Mouse (Mus musculus) heart, adult 18-20 months (tissue): ENCODE data around the gene Id4. TPM values are rescaled to one million over a fixed set of nuclear protein-coding genes. Genes with fewer than 3 reads are reported as not detected.

Experiments
- DNase-seq, 2 experiments: peaks; one replicate each; pipeline ENCODE4 v3.0.0; 2021 to 2022; ENCODE audit warnings: mixed read lengths in 1 of 2
- long read RNA-seq, 2 experiments: library from polyadenylated mRNA; stranded (forward); transcript quantifications; one replicate each; pipeline ENCODE4 v2.0.0; 2021
- total RNA-seq, 2 experiments: library from RNA; stranded (reverse); gene quantifications; 2 replicates each; pipeline ENCODE4 v1.2.3; 2021

The Id4 gene
- under 1 TPM; 0.84 to 0.98 TPM for total RNA-seq
- long read RNA-seq, experiment 1, partial matches to known transcripts, result 0 of 5 reads
- long read RNA-seq, experiment 1, other reads (novel, unspliced or antisense), result 2 of 5 reads
- long read RNA-seq, experiment 2, partial matches to known transcripts, result 0 of 4 reads
- long read RNA-seq, experiment 2, other reads (novel, unspliced or antisense), result 0 of 4 reads

DNA sequence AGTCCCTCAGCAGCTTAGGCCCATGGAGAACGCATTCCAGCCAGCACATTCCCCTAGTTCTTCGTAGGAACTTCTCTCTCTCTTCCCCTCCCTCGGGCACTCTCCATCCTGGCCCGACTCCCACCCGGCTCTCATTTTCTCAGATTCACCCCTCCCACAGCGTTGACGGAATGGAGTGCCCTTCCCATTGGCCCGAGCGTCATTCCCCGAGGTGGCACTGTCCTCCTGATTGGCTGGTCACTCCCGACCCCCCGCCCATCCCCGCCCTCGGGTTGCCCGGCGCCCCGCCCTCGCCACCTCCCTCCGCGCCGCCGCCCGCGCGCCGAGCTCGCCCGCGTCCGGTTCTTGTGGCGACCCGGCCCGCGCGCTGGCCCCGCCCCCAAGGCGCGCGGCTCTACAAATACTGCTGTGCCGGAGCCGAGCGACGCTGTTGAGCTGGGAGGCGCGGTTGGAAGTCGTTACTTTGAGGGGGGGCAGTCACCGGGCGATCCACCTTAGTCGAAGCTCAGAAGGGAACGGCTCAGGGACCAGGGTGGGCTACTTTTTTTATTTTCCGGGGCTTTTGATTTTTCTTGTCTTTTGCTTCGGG is at the start of gene Id4:
Id4 (plus strand) TSS at position 539 of the 589 bp plus-strand sequence.
- DNase-seq, result peak; percentile 95 to 97

DNA sequence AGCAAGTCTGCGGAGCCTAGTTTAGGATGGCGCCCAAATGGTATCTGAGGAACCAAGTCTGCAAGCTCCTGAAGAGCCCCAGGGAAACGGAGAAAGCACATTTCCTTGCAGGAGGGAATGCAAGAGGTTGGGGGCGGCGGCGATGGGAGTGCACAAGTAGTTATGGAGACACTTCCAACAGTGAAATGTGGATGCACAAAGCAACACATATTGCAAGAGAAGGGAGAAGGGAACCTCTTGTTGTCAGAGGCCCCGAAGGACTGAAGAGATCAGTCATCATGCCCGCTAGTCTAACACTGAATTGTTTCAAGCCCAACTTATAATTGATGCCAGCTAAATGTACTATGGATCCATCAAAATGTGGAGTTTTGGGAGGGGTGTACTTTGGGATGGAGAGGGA is 33.9 kb upstream of the Id4 start:
- DNase-seq, result peak; percentile 1 to 23

DNA sequence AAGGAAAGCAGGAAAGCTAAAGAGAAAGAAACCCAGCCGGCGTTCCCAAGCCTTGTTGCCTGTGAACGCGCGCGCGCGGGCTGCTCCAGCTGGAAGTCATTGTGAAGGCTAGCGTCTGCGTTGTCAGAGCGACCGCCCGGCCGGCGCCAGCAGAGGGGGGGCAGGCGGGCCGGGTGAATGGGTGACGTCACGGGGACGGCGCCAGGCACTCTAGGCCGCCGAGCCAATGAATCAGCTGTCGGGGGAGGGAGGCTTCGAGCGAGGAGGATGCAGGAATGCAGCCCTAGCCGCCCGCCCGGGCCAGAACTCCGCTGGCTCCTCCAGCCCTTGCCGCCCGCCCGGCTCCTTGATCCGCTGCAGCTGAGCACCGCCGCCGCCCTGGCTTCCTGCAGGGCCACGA is 33.3 kb upstream of the Id4 start:
- DNase-seq, result peak; percentile 96 to 97

DNA sequence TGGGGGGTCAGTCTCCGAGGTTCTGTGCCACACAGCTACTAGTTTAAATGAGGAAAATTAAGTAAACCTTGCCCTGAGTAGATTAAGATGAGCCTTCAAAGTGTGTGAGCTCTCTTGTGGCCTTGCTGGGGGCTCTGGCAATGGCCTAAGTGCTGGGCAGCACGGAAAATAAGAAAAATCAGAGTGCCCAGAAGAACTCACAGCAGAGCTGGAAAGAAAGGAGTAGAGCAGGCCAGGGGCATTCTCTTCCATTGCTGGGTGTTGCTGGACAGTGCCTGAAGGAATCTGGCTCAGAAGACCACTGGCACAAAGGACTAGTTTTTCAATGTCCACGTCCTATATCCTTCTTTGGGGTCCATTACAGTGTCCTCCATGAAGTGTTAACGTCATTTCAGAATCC is 32.9 kb upstream of the Id4 start:
- DNase-seq, result no peak

DNA sequence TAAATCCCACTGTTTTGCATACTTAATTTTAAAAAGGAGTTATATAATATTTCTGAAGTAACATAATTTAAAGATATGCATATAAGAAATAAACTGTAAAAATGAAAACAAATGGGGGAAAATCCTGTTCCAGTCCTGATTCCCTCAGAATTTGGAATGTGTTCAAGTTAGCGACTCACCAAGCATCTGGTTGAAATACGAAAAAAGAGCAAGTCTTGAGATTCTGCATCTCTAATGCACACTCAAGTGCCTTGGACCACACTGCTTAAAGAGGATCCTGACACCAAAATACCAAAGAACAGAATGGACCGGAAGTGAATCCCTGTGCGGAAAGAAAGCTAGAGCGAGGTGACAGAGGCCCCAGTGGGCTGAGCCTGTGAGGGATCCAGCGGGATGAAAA is 30.0 kb upstream of the Id4 start:
- no peak for DNase-seq

DNA sequence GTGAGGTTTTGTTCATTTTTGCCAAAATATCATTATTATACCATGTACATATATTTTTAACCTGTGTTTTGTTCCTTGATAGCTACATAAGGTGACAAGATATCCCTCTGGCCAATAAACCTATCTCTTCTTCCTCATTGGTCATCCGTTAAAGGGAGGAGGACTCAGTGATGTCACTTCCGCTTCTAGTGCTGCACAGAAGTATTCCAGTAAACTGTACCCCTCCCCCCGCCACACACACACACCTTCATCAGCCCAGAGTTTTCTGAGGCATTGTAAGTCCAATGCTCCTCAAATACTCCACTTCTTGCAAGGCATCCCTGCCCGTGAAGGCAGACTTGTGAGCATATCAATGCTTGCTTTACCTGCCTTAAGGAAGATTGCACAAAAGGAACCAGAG is 24.6 kb upstream of the Id4 start:
- no peak for DNase-seq

DNA sequence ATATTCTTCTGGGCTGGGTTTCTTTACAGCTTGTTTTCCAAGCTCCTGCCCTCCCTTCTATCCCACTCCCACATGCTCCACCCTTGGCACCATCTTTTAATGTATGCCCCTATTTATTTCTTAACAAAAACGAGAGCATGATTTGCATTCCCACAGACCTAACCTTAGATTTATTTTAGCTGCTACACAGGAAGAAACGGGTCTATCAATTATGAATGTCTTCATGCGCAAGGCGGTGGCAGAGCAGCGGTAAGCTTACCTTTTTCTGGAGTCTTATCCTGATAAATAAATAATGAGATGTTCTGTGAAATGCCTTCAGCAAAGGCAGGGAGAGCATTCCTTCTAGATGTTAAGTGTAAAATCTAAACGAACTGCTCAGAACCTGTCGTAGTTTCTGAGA is 24.2 kb upstream of the Id4 start:
- DNase-seq, result no peak

DNA sequence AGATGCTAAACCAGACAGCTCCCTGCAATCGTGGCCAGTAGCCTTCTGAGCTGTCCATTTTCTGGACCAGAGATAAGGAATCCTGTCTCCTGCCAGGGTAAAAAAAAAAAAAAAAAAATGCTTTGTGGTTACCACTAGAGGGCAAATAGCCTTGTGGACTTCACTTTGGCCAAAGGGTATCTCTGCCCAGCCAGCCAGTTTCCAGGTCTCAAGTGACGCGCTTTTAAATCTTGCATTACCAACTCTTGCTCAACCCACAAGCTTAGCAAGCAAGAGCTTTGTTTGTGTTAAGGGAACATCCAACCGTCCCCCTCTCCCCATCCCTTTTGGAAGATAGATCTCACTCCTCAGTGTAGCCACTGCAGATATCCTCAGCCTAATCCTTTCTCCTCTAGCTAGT is 23.5 kb upstream of the Id4 start:
- peak; percentile 29 to 31 for DNase-seq

DNA sequence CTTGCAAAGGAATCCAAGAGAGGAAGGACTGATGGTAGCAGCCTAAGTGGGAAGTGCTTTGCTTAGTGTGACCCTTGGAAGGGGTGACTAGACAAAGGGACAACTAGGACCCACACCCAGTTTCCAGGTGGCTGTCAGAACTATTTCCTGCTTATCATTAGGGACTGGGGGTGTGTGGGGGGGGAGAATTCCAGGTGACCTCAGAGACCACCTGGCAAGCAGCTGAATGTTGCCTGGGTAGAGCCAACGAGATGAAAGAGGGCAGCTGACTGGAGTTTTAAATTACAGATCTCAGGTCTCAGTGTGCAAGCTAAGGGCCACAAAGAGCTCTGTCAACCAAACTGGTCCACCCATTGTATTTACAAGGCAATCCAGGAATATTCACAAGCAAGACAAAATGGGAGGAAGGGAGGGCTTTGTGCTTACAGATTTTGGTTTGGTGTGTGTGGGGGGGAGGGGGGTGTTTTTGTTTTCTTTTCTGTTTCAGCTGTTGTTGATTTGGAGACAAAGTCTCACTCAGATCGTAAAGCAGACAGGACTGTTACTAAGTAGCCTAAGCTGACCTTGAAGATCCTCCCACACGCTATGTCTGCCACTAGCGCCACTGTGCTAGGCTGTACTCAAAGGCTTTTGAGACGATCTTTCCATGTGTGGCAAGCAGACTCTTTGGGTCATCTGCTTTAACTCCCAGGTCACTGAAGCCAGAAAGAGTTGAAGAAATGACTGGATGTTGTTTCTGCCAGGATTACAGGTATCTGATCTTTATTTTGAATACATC is 15.6 kb upstream of the Id4 start:
- no peak for DNase-seq

DNA sequence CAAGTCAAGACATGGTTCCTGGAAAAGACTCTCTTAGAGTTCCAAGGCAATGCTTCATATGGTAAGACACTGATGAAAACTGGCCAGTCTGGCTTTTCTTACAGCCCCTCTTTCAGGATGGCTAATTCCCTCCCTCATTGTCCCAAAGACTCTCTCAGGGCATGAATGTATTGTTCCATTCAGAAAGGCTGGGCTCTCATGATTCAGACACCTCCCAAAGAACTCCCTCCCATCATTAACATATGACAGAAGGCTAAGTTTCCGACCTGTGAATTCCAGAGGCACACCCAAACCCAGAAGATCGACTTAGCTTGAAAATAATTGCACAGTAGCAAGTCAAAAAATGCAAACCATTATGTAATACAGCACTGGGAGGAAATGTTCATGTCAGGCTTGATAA is 8.5 kb upstream of the Id4 start:
- DNase-seq, result no peak

DNA sequence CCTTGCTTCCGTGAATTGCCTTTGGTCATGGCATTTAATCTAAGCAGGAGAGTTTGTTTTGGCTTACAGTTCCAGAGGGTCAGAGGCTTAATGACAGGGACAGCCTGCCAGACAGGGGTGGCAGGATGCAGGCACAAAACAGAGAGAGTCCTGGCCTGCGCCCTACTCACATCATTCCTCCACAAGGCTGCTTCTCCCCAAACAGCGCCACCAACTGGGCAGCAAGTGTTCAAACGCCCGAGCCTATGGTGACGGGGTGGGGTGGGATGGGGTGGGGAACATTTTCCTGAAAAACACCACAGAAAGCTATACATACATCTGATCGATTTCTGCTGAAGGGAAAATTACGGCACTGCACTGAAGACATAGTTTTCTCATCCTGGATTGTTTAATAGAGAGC is 6.0 kb upstream of the Id4 start:
- DNase-seq, result no peak

DNA sequence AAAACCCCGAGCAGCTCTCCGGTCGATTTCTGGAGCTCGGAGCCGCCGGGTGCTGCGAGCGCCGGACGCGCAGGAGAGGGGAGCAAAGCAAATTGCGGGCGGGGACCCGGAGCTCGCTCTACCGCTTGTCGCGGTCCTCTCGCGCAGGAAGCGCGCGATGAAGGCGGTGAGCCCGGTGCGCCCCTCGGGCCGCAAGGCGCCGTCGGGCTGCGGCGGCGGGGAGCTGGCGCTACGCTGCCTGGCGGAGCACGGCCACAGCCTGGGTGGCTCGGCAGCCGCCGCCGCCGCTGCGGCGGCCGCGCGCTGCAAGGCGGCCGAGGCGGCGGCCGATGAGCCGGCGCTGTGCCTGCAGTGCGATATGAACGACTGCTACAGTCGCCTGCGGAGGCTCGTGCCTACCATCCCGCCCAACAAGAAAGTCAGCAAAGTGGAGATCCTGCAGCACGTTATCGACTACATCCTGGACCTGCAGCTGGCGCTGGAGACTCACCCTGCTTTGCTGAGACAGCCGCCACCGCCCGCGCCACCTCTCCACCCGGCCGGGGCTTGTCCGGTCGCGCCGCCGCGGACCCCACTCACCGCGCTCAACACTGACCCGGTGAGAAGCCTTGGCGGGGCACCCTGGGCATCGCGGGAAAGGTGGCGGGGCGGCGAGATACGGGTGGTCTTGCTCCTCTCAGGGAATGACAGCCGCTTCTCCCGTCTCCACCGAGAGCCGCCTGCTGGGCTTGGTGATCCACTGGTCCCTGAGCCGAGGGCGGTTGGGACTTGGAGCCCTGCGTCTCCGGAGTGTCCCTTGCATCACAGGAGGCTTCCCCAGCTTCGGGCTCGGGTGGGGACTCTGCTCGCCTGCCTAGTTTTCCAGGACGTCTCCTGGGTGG is 553 bp downstream of the Id4 start:
- DNase-seq, result peak; percentile 45 to 67

DNA sequence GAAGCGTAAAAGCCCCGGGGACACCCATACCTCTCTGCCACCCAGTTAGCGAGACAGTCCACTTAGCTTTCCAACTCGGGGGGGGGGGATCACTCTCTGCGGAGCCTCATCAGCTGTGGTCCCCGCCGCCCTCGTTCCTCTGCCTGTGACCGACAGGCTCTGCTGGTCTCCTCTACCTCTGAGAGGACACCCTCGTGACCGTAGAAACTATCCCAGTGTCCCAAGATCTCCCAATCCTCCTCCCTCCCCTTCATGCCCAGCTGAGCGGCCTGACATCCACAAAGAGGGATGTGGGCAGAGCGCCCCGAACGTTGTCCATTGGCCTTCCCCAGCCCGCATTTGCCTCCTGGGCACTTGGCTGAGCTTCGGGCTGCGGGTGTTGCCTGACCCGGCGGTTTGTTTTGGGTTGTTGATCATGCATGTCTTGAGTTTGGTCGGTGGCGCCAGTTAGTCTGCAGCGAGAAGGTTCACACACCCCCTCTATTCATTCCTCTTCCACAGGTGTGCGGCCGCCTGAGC is 1.5 kb downstream of the Id4 start:
- DNase-seq, result peak; percentile 2 to 28

DNA sequence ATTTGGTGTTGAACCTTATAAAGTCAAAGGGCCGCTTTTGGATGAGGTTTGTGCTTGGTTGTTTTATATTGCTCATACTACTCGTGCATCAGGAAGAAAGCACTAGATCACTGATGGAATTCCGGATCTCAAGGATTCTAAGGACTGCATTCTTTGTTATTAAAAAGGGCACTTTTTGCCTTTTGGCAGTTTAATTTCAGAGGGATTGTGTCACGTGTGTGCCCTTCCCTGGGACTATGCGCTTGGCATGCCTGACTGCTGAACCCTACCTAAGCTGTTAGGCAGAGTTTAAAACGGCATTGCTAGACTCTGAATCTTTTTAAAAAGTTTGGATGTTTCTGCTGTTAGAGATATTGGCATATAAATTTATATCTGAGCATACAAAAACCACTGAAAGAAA is 4.0 kb downstream of the Id4 start:
- no peak for DNase-seq

DNA sequence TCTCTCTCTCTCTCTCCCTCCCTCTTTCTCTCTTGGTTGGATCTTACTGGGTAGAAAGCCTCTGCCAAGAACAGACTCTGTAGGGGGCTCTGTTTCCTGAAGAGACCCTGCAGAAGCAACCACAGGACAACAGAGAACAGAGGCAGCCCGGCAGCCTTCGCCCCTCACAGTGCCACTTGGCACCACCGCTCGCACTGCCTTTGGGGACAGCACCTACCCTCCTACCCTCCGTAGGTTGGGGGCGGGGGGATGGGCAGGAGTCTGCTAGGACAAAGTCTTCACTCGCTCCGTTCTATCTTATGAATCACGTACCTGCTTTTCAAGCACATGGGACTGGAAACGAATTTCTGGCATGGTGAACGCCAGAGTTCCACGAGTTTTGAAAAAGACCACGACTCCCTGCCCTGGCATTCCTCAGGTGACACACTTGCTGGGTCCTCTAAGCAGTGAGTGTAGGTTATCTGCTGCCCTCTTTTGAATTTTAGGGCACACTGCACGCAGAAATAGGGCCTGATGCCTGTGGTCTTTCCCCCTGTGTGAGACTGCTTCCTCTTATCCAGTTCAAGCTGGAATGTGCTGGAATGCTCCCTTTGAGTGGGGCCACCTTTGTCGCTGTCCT is 12.5 kb downstream of the Id4 start:
- peak; percentile 35 to 65 for DNase-seq

DNA sequence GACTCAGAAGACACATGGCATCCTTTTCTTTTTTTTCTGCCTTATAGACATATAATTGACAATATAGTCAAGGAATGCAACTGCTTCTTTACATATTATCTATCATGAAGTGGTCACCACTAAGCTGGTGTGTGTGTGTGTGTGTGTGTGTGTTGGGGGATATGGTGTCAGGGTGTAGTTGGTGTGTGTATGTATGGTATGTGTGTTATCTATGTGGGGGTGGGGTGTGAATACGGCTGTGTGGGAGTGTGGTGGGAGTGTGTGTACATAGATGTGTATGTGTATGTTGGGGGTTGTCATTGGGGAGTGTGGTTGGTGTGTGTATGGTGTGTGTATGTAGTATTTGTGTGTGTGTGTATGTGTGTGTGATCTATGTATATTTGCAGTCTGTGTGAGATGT is 13.1 kb downstream of the Id4 start:
- DNase-seq, result no peak

DNA sequence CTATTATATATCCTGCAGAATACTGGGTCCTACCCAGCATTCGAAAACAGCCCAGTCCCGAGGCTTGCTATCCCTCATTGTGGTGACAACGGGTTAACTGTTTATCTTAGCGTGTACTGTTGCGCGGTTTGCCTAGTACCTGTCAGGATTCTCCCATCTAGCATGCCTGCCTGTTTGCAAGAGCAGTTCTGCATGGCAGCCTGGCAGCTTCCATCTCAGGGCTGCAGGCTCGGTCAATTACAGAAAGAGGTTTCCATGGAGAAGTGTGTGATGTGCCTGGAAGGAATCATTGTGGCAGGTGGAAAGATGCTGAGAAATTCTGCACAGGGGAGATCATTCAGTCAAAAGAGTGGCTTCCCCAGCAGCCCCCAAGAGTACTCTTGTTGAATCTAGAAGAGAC is 16.0 kb downstream of the Id4 start:
- no peak for DNase-seq

DNA sequence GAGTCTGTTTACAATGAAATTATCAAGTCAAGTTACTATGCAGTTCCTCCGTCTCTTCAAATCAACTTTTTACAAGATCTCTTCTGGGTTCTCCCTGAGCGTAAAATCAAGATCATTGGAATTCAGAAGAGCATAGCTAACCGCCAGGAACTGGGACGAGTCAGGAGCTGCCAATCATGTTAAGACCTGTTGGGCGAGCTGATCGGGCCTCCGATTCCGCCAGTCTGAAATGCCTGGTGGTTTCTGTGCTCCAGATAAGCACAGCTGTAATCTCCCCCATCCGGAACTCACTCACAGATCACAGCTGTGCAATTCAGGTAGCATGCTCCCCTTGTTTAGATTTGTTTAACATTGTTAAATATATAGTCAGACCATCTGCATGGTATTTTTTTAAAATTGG is 23.4 kb downstream of the Id4 start:
- DNase-seq, result no peak

DNA sequence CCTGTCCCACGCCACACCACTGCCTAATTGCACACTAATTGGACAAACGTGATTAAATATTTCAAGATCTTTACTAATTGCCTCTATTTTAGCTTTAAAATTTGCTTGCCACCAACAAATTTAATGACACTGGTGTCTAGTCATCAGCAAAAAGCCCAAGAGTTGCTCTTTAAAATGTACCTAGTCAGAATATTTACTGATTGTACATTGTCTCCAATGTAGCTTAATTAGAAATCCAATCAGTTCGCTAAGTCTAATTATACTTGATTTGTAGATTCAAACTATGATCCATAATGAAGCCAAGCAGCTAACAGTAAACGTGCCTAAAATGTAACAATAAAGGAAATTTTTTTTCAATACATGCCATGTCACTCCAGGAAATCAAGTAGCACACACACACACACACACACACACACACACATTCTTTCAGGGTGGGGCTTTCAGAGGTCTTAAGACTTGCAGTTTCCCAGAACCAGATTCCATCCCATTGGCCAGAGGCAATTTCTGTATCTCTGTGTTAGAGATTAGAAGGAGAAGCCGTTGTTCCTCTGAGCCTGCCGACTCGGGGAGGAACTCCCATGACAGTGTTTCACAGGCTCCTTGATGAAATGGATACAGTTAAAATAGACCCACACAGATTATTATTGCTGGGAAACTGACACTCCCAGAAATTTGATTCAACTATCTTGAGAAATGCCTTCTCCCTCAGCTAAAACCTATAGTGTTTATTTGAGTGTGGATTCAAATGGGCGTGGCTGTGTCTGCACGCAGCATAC is 24.1 kb downstream of the Id4 start:
- DNase-seq, result no peak

DNA sequence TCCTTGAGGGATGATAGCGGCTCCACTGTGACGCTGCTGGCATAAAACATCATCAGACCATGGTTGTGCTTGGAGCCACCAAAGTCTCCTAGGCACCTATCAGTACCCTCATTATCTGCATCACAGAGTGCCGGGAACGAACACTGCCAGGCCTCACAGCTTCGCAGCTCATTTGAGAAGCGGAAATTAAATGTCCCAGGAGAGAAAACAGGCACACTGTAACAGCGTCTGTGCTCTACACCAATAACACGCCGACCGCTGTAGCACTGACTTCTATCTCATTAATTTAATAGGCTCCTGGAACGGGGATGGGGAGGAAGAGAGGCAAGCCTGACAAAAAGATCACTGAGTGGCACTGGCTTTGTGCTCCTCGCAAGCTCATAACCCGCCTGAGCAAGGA is 29.4 kb downstream of the Id4 start:
- DNase-seq, result no peak

DNA sequence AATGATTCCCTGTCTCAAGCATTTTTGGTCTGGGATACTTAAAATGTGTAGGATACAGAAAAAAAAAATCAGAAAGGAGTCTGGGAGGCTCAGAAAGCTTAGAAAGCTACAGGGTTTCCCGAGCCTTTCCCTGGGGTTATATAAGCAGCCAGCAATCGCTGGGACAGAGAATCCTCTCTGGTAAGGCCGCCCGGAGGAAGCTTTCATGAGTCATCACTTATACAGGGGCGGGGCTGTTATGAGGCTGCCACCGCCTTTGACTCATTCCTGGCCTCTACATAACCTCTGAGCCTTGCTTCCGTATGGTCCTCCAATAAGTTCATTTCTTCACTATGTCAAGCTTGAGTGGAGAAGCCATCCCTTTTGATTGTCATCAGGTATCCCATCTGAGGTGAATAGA is 53.5 kb downstream of the Id4 start:
- peak; percentile 9 to 20 for DNase-seq
